Mouse (Mus musculus) MN1 (cell line): ENCODE data around the gene Nudt9.
"Not testable (repeated sequence)": the region's sequence is repeated elsewhere in the genome, so short reads cannot be mapped to it uniquely, and the experiment has no call there.

Source experiments
- DNase-seq: peaks from one replicate; pipeline ENCODE4 v3.0.0-alpha.2; 2016; ENCODE audit warnings: low spot score

Nudt9 gene

DNA sequence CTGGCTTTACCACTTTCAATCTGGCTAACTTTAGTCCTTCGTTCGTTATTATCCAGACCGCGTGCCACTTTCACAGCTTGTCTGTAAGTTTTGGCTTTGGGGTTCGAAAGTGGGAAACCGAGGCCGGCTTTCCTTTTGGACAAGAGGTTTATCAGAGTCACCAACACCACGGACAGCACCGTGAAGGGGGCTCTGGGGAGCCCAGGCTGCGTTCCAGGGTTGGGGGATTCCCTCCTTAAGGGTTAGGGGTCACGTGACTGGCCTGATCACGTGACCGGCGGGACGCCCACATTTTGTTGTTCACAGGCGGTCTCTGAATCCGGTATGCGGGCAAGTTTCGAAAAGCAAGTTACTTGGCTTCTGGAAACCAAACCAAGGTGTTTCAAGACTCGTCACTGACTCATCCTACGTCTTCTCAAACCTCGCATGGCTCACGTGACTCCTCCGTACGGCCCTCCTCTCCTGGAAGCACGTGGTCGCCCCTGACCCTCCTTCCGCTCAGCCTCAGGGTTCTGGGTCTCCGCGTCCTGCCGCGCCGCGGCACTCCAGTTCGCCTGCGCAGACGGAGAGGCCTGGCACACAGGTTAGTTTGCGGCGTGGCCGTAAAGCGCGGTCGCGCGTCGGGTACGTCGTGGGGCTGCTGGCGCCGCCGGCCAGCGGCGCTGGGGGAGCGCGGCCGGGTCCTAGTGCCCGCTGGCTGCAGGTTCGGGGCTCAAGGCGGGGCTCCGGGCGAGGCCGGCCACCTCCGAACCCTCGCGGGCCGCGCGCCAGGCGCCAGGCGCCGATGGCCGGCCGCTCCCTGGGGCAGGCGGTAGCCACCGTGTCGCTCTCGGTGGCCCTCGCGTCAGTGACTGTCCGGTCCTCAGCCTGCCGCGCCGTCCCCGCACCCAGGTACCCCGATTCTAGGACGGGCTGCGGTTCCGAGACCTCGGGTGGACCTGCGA is at the start of gene Nudt9:
Nudt9 (plus strand) TSS at position 51 of the 944 bp plus-strand sequence.
- peak; percentile 97 for DNase-seq

DNA sequence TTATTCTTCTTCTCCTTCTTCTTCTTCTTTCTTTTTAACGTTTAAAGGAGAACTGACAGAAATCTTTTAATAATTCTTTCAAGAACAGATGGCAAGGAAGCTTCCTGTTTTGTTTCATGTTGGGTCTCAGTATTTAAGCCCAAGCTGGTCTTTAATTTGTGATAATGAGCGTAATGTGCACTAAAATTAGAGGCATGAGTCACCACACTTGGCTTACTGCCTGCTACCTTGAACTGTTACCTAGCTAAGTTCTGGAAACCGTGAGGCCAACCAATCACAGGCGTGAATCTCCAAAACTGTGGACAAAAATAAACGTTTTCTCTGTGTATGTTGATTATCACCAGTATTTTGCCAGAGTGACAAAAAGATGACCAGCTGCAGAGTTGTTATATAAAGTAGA is 47.4 kb upstream of the Nudt9 start:
- peak; percentile 62 for DNase-seq

DNA sequence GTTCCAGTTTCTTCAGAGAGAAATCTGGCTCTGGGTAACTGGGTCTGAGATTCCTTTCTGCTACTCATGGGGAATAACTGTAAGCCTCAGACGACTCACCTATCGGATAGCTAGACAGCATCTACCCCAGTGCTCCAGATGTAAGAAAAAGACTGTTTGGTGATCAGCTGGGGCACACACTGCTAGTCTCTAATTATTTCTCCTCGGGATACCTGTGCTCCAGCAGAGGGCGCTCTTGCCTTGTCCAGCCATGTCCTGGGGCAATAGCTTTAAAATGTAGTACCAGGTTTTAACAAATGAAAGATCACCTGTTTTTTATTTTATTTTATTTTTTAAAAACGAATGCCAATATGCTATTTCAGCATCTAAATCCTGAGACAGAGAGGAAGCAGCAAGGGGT is 46.4 kb upstream of the Nudt9 start:
- DNase-seq: peak; percentile 79

DNA sequence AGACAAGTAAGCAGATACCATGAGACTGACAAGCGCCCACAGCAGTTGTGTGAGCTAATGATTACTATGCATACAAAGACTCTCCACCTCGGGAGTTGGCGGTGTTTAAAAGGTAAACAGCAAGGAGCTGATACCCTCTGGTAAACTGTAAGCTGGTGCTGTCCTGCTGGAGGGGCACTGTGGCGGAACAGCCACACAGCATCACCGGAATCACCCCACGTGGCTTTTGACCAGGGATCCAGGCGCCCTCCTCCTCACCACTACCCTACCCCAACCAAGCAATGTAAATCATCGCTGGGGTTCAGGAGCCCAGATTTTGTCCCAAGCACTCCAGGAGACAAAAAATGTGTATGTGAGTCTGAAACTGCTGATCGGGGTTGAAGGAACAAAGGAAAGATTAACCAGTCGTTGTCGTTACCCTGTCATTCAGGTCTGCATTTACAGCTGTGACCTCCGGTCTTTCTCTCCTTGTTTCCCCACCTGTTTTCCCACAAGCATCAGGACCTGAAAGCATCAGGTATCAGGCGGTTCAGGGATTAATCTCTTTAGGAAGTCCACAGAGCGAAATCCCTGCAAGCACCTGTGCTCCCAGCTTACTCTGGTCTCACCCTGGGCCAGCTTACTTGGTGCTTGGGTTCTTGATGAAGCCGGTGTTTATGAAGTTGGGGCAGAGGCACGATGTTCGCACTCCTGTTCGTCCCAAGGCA is 43.4 kb upstream of the Nudt9 start:
- DNase-seq: no peak

DNA sequence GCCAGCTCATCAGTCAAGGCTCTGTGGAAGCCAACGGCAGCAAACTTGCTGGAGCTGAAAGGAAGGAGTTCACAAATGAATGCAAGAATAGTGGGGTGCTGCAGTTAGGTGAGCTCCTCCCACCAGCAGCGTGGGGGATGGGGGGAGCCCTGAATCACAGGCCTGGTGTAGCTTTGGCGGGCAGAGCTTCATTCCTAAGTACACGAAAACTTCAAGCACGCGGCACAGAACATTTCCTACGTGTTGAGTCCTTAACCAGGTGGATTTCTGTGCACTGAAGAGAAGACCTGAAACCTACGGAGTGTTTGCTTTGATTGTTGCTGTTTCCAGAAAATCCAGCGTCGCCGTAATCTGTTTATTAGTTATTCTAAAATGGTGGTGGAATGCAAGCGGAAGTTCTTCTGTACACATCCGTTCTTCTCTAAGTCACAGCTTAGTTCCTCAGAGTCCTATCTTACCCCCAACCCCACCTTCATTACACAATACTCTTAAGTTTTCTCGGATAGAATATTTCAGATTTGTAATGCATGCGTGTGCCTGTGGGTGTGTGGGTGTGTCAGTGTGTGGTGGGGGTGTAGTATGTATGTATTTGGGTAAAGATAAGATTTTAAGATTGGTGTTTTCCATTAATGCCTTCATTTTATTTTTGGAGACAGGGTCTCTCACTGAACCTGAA is 42.7 kb upstream of the Nudt9 start:
- DNase-seq: no peak

DNA sequence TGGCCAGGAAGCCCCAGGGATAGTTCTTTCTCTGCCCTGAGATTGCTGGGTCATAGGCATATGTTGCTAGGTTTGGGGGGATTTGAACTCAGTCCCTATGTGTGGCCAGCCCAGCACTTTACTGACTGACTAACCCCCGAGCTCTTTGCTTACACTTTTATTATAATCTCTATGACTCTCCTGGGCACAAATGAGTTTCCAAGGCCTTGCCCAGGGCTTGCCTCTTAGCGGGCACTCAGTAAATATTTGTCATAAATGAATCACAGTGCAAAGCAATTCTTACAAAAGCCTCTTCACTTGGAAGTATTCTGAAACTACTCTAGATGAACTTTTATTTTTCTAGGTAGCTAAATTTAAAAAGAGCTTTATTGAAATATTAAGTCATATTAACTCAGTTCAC is 42.2 kb upstream of the Nudt9 start:
- no peak for DNase-seq

DNA sequence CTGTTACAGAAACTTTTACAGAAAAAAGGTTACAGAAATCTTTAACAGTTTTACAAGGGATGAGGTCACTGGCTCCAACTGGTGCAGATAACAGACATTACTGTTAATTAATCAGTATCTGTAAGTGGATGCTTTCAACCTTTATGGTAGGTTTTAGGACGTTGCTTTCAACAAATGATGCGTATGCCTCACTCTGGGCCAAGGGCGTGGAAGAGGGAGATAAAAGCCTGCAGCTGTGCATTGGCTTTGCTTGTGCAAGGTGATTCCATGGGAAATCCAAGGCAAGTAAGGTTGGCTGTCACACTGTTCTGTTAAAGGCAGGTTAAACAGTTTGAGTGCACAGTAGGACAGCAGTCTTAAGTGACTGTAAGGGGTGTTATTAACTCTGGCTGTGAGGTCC is 39.3 kb upstream of the Nudt9 start:
- DNase-seq: no peak

DNA sequence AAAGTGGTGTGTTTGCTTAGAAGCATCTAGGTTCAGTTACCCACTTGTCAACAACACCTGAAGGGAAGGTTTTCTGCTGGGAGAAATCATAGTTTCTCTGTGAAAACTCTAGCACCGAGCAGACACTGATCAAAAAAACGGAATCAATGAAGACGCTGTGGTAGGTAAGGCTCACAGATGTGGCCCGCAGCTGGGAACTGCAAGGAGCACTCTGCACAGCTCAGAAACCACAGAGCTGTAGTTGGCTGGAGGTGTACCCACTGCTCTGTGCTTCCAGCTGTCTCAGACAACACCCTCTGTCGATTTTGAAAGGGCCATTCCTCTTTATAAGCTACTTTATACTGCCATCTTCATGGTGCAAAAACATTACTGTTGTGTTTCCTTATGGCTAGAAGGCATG is 38.3 kb upstream of the Nudt9 start:
- DNase-seq: no peak

DNA sequence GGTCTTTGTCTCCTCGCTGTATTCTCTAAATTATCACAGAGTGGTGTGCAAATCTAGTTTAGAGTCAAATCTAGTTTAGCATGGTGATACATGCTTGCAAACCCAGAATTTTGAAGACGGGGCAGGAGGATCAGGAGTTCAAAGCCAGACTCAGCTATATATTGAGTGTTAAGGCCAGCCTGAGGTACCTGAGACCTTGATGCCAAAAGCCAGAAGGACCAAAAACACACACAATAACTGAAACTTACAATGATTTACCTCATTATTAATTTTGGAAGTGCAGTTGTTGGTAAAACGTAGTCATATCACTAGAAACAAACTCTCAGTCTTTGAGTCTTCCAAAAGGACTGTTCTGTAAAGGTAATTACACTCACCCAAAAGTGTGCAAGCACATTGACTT is 36.7 kb upstream of the Nudt9 start:
- no peak for DNase-seq

DNA sequence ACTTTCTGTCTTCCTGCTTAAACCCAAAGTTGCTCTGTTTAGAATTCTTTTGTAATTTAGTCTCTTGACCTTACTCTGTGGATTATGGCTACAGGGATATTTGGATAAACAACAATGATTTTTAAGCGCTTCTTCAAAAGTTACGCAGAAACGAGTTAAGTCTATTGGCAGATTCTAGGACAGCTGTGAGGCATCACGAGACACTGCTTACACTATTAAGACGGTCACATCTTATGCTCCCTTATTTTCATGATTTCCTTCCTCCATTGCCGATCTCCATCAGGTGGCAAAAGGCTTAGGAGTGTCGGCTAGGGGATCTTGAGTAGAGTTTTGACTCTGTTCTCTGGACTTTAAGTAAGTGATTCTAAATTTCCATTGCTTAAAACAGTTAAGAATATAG is 35.8 kb upstream of the Nudt9 start:
- DNase-seq: no peak

DNA sequence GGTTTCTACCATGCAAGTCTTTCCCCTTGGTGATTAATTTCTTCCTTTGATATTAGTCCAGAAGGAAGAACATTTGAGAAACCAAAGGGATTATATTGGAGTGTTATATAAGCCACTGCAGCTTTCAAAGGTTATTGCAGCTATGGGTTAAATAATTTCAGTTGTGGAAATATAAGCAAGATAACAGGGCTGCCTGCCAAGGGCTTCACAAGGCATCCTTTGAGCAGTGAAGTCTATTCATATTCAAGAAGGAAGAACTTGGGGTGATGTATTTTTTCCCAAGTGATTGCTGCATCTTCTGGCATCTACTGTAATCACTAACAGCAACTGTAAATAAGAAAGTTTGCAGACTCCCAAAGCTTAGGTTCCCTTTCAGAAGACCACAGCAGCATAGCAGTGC is 34.7 kb upstream of the Nudt9 start:
- DNase-seq: no peak

DNA sequence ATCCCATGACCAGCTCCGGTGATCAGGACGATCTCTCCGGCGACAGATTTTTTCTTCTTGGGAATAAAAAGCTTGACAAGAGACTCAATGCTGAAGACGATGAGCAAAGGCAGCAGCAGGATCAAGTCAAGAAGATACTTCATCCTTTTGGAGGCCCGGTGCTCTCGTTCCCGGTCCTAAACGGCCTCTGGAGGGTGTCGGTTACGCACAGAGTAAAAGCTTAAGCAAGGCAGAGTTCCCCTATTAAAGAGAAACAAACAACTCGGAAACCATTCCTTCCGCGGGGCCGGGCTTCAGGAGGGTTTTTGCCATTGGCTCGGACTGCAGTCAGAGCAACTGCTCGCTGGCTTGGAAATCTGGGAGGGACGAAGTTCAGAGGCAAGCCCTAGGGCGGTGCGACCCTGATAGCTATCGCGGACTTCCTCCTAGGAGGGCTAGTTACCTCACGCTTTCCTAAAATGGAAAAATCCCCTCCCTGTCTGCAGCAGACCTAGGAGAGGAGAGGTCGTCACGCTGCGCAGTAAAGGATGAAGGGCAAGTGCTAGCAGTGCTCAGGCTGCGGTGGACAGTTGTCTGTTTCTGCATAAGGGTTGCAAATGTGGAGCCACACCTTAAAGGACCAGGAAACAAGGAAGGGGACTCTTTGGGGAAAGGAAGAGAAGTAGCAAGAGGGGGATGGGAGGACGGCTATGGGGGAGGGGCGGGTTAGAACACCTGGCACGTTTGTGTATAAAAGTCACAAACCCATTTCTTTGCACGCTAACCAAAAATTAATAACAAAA is 24.3 kb upstream of the Nudt9 start, which contains the start of gene Hsd17b11:
Hsd17b11 (minus strand) TSS at position 323 of the 782 bp plus-strand sequence.
- peak; percentile 83 for DNase-seq

DNA sequence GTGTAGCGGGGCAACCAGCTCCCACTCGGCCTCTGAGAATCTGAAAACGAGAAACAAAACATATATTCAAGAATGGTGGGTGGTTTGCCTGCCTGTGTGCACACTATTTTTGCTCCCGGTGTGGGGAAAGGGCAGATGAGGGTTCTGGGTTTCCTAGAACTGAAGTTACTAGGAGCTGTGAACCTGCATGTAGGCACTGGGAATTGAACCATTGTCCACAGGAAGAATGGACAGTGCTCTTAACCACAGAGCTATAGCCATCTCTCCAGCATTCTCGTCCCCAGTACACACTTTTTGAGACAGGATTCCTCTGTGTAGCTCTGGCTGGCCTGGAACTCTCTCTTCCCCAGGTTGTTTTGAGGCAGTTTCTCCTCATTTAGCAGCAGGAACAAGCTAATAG is 23.5 kb upstream of the Nudt9 start:
- no peak for DNase-seq

DNA sequence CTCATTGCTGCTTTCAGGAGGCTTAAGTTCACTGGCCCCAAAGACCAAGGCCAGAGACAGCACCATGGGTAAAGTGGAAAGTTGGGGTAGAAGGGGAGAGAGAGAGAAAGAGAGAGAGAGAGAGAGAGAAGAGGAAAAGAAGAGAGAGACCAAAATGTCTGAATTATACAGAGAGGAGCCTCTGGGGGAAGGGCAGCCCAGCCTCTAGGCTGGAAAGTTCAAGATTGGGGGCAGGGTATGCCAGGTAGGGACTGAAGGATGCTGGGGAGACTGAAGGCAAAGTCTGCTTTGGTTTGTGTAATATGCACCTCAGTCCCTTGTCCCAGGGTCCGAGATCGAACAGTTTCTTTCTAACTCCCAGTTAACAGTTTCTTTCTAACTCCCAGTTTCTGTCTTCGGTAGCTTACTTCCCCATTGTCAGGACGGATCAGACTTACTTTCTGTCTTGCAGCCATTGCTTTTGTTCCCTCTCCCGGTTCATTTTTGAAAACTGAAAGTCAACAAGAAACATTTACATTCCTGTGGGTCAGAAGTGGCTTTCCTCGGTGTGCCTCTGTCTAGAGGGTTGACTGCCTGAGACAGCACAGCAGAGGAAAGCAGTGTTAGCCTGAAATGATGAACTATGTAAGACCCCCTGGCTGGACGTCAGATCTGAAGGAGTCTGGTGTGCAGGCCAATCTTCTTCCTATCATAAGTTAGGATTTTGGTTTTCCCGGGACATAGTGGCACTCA is 22.7 kb upstream of the Nudt9 start:
- no peak for DNase-seq

DNA sequence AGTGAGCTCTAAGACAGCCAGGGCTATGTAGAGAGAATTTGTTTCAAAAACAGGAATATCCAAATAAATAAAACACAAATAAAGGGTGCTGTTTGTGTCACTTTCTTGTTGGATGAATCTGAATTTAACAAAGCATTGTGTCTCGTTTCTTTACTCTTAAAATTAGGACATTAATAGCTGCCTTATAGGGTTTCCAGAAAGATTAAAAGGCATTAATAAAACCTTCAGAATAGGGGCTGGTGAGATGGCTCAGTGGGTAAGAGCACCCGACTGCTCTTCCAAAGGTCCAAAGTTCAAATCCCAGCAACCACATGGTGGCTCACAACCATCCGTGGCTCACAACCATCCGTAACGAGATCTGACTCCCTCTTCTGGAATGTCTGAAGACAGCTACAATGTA is 21.9 kb upstream of the Nudt9 start:
- DNase-seq: not testable (repeated sequence)

DNA sequence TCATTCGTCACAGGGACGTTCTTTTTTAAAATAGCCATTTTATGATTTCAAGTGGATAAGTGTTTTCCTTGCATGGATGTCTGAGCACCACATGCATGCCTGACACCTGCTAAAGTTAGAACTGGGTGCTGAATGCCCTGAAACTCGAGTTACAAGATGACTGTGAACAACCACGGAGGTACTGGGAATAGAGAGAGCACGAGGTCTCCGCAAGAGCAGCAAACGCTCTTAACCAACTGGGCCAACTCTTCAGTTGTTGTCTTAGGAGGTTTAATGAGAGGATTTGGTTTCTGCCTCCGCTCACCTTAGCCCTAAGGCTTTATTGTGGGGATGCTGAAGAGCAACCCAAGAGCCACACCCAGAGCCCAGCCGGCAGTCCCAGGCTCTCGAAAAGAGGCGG is 21.3 kb upstream of the Nudt9 start:
- DNase-seq: no peak

DNA sequence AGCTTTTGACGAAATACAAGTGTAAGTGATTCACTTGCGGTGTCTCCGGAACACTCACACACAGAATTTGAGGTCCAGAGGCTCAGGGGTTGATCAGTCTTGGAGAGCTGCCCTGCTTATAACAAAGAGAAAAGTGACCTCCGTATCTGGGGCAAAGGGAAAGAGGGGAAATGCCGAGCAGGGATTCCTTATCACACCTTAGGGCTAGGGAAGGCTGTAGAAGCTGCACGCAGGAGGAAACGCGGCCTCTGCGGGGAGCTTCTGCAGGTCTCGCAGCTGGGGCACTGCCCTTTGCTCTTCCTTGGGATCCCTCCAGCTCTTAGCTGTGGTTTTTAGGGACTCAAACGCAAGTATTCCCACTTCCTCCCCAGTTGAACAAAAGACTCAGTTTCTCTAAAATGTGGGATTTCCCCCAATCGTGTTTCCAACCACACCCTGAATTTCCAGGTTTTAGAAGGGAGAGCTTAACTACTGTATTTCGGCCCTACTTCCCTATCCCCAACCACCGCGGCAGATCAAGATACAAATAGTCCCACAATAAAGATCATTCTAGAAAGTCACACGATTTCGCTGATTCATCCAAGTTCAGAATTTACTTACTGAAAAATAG is 20.8 kb upstream of the Nudt9 start:
- DNase-seq: no peak

DNA sequence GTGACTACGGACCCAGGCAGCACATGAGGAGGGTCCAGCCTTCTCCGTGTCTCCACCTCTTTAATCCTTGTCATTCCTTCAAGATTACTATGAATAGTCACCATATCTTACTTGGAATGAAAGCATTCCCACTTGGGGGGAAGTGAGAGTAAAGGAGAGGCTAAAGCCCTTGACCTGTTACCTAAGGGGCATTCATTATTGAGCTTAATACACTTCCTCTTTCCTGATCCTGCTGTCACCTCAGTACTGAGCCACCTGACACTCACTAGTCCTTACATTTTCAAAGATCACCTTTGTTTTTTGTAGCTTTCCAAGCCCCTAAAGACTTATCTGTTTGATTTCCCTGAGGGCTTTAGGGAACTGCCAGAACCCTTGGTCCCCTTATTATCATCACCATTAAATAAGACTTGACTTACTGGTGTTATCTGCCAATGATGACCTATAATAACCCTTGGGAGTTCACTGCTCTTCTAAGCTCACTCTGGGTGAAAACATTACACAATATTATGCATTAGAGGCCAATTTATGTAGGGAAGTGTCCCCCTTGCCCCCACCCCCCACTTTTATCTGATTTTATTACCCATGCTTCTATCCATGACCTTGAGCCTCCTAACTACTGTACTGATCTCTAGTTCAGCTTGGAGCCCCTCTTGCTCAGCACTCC is 13.5 kb upstream of the Nudt9 start:
- DNase-seq: no peak

DNA sequence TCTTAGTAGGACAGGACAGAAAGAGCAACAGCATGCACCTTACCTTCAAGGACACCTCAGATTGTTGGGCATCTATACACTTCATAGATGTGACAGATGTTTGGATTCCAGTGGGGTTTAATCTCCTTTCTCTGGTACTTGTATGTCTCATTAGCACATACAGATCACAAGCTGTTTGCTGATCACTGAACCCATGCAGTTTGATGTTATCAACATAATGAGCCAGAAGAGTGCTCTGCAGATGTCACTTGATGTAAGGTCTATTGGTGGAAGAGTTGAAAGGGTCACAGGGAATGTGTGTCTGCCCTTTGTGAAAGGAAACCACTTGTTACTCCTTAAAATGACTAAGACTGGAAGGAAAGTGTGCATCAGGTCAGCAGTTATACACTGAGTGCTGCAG is 11.0 kb upstream of the Nudt9 start:
- no peak for DNase-seq

DNA sequence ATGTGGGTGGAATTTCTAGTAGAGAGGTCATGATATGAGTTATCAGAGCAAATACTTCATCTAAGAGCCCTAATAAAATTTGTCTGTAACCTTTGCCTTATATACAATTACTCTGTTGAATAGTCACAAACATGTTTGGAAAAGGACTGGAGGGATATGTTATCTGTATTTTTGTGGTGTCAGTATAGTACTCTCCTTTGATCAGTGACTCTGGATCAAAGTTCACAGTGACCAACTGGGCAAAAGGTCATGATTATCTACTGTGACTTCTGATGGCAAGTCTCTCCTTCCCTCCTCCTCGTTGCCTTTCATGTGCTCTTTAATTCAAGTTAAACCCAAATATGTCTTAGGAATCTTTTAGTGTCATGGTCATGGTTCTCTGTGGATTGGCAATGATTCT is 10.3 kb upstream of the Nudt9 start:
- no peak for DNase-seq
